Mouse (Mus musculus) ES-E14 (cell line): Measurements from ENCODE around the gene Esx1. TPM values are rescaled to one million over a fixed set of nuclear protein-coding genes. Genes with fewer than 3 reads are reported as not detected.
A peak's percentile ranks its signal among the peaks of the same experiment; 100 is the strongest.

Source experiments
- DNase-seq: peaks from one replicate; pipeline ENCODE4 v3.0.0-alpha.2; 2013; ENCODE audit warnings: low read depth, low spot score
- H3K27ac ChIP-seq: 2 replicates; pipeline ENCODE4 v1.5.1; 2012; ENCODE audit warnings: low read depth, mild to moderate bottlenecking, low read length, moderate library complexity, mixed read lengths; ENCODE audit not compliant: poor library complexity, insufficient read depth, severe bottlenecking
- H3K36me3 ChIP-seq: 2 replicates; pipeline ENCODE4 v1.6.1; 2012; ENCODE audit warnings: mild to moderate bottlenecking, low read length, moderate library complexity, mixed read lengths; ENCODE audit not compliant: control insufficient read depth, poor library complexity, insufficient read depth, severe bottlenecking
- H3K4me1 ChIP-seq, 2 experiments: fragments of 150-350 bp in 1 of 2; sonication (generic) in 1 of 2; 2 replicates each; pipeline ENCODE4 v1.6.1; 2012; ENCODE audit warnings: low read length in 2 of 2, mild to moderate bottlenecking in 1 of 2, mixed read lengths in 1 of 2; ENCODE audit not compliant: control insufficient read depth in 2 of 2, insufficient read depth in 2 of 2, poor library complexity in 1 of 2
- H3K4me3 ChIP-seq, 2 experiments: fragments of 150-350 bp in 1 of 2; sonication (generic) in 1 of 2; 2 replicates each; pipeline ENCODE4 v1.5.1; 2012; ENCODE audit warnings: low read length in 2 of 2, low read depth in 1 of 2, mild to moderate bottlenecking in 1 of 2, mixed read lengths in 1 of 2; ENCODE audit not compliant: insufficient read depth in 1 of 2, poor library complexity in 1 of 2, severe bottlenecking in 1 of 2
- H3K9ac ChIP-seq: 2 replicates; pipeline ENCODE4 v1.6.1; 2012; ENCODE audit warnings: low read depth, mild to moderate bottlenecking, low read length, mixed read lengths; ENCODE audit not compliant: poor library complexity, insufficient read depth, severe bottlenecking
- H3K9me3 ChIP-seq: fragments of 150-350 bp; sonication (generic); 2 replicates; pipeline ENCODE4 v1.6.1; 2012; ENCODE audit warnings: low read depth, mild to moderate bottlenecking, low read length; ENCODE audit not compliant: control insufficient read depth, insufficient read depth
- CHD2 ChIP-seq: IDR thresholded peaks from 2 replicates; pipeline ENCODE4 v1.6.1; 2014; ENCODE audit warnings: mild to moderate bottlenecking, low read depth, low read length, inconsistent platforms
- HCFC1 ChIP-seq: IDR thresholded peaks from 2 replicates; pipeline ENCODE4 v1.6.1; 2012; ENCODE audit warnings: low read length, inconsistent platforms, borderline replicate concordance; ENCODE audit not compliant: insufficient read depth
- MAFK ChIP-seq: IDR thresholded peaks from 2 replicates; pipeline ENCODE4 v1.6.1; 2014; ENCODE audit warnings: mild to moderate bottlenecking, low read depth, low read length, inconsistent platforms; ENCODE audit not compliant: insufficient read depth
- ZC3H11A ChIP-seq: IDR thresholded peaks from 2 replicates; pipeline ENCODE4 v1.6.1; 2012; ENCODE audit warnings: low read depth, mild to moderate bottlenecking, inconsistent platforms, low read length, borderline replicate concordance
- ZNF384 ChIP-seq: IDR thresholded peaks from 2 replicates; pipeline ENCODE4 v1.6.1; 2012; ENCODE audit warnings: low read depth, low read length, inconsistent platforms
- in situ Hi-C, 2 experiments: fragments of 600-800 bp; cut with MboI; formaldehyde crosslinking; loops; one replicate each; pipeline ENCODE4 v1.15.1; 2025; ENCODE audit warnings: low sequenced_read_pairs in 2 of 2, inconsistent platforms in 1 of 2; ENCODE audit not compliant: unreplicated experiment in 2 of 2
- total RNA-seq: library from RNA; depleted of rRNA; stranded (reverse); fragments of 300-350 nt; gene quantifications from 2 replicates; pipeline ENCODE4 v1.2.3, GENCODE M21; 2012; rRNA removed

Esx1 gene
- total RNA-seq, result 0.48 and 2.3 TPM in 2 replicates

DNA sequence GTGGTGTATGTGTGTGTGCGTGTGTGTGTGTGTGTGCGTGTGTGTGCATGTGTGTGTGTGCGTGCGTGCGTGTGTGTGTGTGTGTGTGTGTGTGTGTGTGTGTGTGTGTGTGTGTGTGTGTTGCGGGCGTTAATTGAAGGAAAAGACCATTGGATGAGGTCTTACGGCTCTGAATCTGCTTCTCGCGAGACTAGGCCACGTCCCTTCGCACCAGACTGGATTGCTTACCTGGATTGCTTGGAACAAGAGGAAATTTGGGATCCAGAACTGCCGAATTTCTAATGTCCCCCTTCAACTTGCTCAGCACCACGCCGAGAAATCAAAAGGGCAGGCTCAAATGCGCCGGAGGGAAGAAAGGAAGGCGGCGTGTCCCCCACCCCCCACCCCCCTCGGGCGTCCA lies at the start of gene Esx1:
Esx1 (minus strand) TSS at position 366 of the 400 bp plus-strand sequence.
- H3K4me1 ChIP-seq, result no peaks in the 10 kb centered on the region
- in situ Hi-C loops, result no loop called here
- TF ChIP-seq ZC3H11A (no peak), CHD2 (peak; percentile 91)
- no peak within 1 kb of the TSS for H3K27ac ChIP-seq
- peak within 1 kb of the TSS in 1 of 2 experiments; percentile 23; a peak in 1 of 4 replicates for H3K4me3 ChIP-seq
- H3K9me3 ChIP-seq, result no peaks in the 10 kb centered on the region
- H3K9ac ChIP-seq, result no peak within 1 kb of the TSS
- DNase-seq, result no peak
- no peaks in the 10 kb centered on the region for H3K36me3 ChIP-seq

DNA sequence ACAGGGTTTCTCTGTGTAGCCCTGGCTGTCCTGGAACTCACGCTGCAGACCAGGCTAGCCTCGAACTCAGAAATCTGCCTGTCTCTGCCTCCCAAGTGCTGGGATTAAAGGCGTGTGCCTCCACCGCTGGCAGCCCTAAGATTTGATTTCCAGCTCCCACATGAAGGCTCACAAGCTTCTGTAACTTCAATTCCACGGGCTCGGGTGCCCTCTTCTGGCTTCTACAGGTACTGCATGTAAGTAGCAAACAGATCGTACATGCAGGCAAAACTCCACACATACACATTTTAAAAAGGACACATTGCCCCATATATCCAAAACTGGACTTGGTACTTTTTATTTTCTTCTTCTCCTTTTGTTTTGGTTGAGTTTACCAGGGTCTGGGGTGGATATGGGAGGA lies 48.1 kb upstream of the Esx1 start:
- no peaks in the 10 kb centered on the region for H3K36me3 ChIP-seq
- H3K27ac ChIP-seq, result no peak overlapping the region
- H3K4me1 ChIP-seq, result peaks cover 0 to 2% of the 10 kb centered on the region in 2 experiments; a peak in 1 of 4 replicates
- no peak overlapping the region for H3K9ac ChIP-seq
- peak; percentile 31 for DNase-seq
- in situ Hi-C loops, result no loop called here
- no peak overlapping the region for H3K4me3 ChIP-seq
- TF ChIP-seq HCFC1, result no peak
- TF ChIP-seq MAFK, result no peak
- TF ChIP-seq ZC3H11A, result no peak
- TF ChIP-seq ZNF384, result no peak
- no peak for TF ChIP-seq CHD2
- no peaks in the 10 kb centered on the region for H3K9me3 ChIP-seq

DNA sequence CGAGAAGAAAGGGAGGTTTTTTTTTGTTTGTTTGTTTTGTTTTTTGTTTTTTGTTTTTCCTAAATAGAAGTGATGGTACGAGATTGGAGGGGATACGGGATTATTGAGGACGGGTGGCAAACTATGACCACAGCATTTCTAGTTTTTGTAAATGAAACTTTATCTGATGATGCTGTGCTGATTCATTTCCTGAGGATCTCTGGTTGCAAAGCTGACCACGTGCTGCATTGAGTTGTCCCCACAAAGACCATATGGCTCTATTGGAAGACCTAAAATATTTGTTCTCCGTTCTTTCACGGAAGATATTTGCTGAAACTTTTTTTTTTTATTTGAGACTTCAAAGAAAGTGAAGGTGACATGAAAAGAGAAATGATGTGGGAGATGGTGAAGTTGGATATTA lies 45.8 kb upstream of the Esx1 start:
- H3K4me1 ChIP-seq, result peaks cover 0 to 2% of the 10 kb centered on the region in 2 experiments; a peak in 1 of 4 replicates
- DNase-seq, result no peak
- no peak overlapping the region for H3K27ac ChIP-seq
- H3K4me3 ChIP-seq, result no peak overlapping the region
- H3K9ac ChIP-seq, result no peak overlapping the region
- in situ Hi-C loops, result no loop called here
- H3K36me3 ChIP-seq, result no peaks in the 10 kb centered on the region
- H3K9me3 ChIP-seq, result no peaks in the 10 kb centered on the region
- TF ChIP-seq ZC3H11A (no peak), HCFC1 (no peak), MAFK (no peak), ZNF384 (no peak)

DNA sequence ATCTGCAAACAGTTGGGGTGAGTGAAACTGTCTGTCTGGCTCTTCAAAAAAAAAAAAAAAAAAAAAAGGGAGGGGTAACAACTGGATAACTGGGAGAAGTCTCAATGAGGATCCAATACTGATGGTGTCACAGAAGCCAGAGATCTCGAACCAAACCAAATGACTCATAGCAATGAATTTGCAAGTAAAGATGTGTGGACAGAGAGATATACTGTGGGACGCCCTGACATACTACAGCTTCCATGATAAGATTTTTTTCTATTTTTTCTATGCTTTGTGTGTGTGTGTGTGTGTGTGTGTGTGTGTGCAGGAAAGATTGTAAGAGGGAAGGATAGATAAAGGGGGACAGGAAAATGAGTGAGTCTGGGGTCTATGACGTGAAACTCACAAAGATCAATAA lies 43.7 kb upstream of the Esx1 start:
- H3K9ac ChIP-seq, result no peak overlapping the region
- in situ Hi-C loops, result no loop called here

DNA sequence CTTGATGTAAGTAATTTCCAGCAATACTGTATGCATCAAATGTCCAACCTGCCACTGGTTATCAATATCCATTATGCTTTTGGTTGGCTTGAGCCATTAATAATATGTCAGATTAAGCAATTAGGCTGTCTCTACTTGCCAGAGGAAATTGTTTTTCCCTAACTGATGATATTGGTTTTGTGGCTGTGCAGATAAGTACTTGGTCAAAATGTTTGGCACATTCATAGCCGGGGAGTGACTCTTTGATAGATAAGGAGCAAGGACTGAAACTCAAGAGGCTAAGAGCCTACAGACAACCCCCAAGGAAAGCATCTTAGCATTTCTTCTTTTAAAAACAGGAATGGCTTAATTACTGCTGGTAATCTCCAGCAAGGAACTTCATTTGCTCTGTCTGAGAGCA lies 40.8 kb upstream of the Esx1 start:
- in situ Hi-C loops, result no loop called here
- Histone ChIP-seq H3K4me1 (peaks cover 0 to 2% of the 10 kb centered on the region in 2 experiments; a peak in 1 of 4 replicates), H3K9me3 (no peaks in the 10 kb centered on the region), H3K27ac (no peak overlapping the region), H3K4me3 (no peak overlapping the region), H3K9ac (no peak overlapping the region), H3K36me3 (no peaks in the 10 kb centered on the region)
- no peak for TF ChIP-seq HCFC1
- no peak for TF ChIP-seq ZNF384
- TF ChIP-seq ZC3H11A, result no peak
- no peak for TF ChIP-seq MAFK
- no peak for TF ChIP-seq CHD2
- no peak for DNase-seq

More for the DNA sequence above, 43.7 kb upstream of the Esx1 start:
- Histone ChIP-seq H3K27ac (no peak overlapping the region), H3K36me3 (no peaks in the 10 kb centered on the region), H3K9me3 (no peaks in the 10 kb centered on the region), H3K4me1 (peaks cover 0 to 2% of the 10 kb centered on the region in 2 experiments; a peak in 1 of 4 replicates), H3K4me3 (no peak overlapping the region)
- DNase-seq, result no peak
- TF ChIP-seq MAFK, result no peak
- no peak for TF ChIP-seq ZC3H11A
- TF ChIP-seq HCFC1, result no peak
- TF ChIP-seq ZNF384, result no peak
- TF ChIP-seq CHD2, result no peak
